Mouse (Mus musculus): Measurements from ENCODE around the gene Srrm4.
A peak's percentile ranks its signal among the peaks of the same experiment; 100 is the strongest.

Srrm4 gene

GRCm38 (mm10) chr5:116489621-116490020, 102.0 kb downstream of the Srrm4 start:
- no peak for DNase-seq (ENCODE audit: low spot score)

GRCm38 (mm10) chr5:116486135-116486534, 105.5 kb downstream of the Srrm4 start:
- no peak for DNase-seq (ENCODE audit: low spot score)

GRCm38 (mm10) chr5:116485069-116485468, 106.5 kb downstream of the Srrm4 start:
- DNase-seq (ENCODE audit: low spot score), result no peak

- no peak for DNase-seq (ENCODE audit: low spot score)
Observed at GRCm38 (mm10) chr5:116484236-116484635, 107.4 kb downstream of the Srrm4 start.

- no peak for DNase-seq (ENCODE audit: low spot score)
Observed at GRCm38 (mm10) chr5:116478607-116479371, 112.8 kb downstream of the Srrm4 start.

GRCm38 (mm10) chr5:116476006-116476405, 115.6 kb downstream of the Srrm4 start:
- no peak for DNase-seq (ENCODE audit: low spot score)

GRCm38 (mm10) chr5:116461354-116462042, 130.1 kb downstream of the Srrm4 start:
- no peak for DNase-seq (ENCODE audit: low spot score)

GRCm38 (mm10) chr5:116459970-116460369, 131.6 kb downstream of the Srrm4 start:
- peak; percentile 41 for DNase-seq (ENCODE audit: low spot score)

GRCm38 (mm10) chr5:116457791-116458190, 133.8 kb downstream of the Srrm4 start:
- DNase-seq (ENCODE audit: low spot score), result no peak

- DNase-seq (ENCODE audit: low spot score), result no peak
Observed at GRCm38 (mm10) chr5:116456796-116457515, 134.7 kb downstream of the Srrm4 start.

GRCm38 (mm10) chr5:116453401-116453851, 138.2 kb downstream of the Srrm4 start:
- DNase-seq (ENCODE audit: low spot score), result peak; percentile 43

- DNase-seq (ENCODE audit: low spot score), result no peak
Observed at GRCm38 (mm10) chr5:116450901-116451300, 140.7 kb downstream of the Srrm4 start.

- no peak for DNase-seq (ENCODE audit: low spot score)
Observed at GRCm38 (mm10) chr5:116449522-116450225, 141.9 kb downstream of the Srrm4 start.

- DNase-seq (ENCODE audit: low spot score), result peak; percentile 35
Observed at GRCm38 (mm10) chr5:116448409-116449191, 143.0 kb downstream of the Srrm4 start.

- DNase-seq (ENCODE audit: low spot score), result no peak
Observed at GRCm38 (mm10) chr5:116447821-116448350, 143.7 kb downstream of the Srrm4 start.

- peak; percentile 43 for DNase-seq (ENCODE audit: low spot score)
Observed at GRCm38 (mm10) chr5:116446552-116446951, 145.1 kb downstream of the Srrm4 start.

GRCm38 (mm10) chr5:116445634-116446367, 145.8 kb downstream of the Srrm4 start:
- DNase-seq (ENCODE audit: low spot score), result no peak

- DNase-seq (ENCODE audit: low spot score), result no peak
Observed at GRCm38 (mm10) chr5:116444517-116444916, 147.1 kb downstream of the Srrm4 start.

GRCm38 (mm10) chr5:116443459-116443940, 148.1 kb downstream of the Srrm4 start:
- DNase-seq (ENCODE audit: low spot score), result peak; percentile 58
